Mouse (Mus musculus) activated CD4-positive, CD25-positive, alpha-beta regulatory T cell, adult 4 months (primary cell): ENCODE measurements around the gene Oas2. TPM values are rescaled to one million over a fixed set of nuclear protein-coding genes. Genes with fewer than 3 reads are reported as not detected.
"Not testable (repeated sequence)": the region's sequence is repeated elsewhere in the genome, so short reads cannot be mapped to it uniquely, and the experiment has no call there.

Experiments used
- ATAC-seq: one replicate; pipeline ENCODE4 v1.8.0; 2017
- polyA plus RNA-seq, 2 experiments: library from polyadenylated mRNA; unstranded; fragments of 100-300 nt; shearing (Covaris generic); gene quantifications; one replicate each; pipeline ENCODE4 v1.2.1; 2017

The Oas2 gene
- 1 to 10 TPM; 1.9 to 2.5 TPM for polyA plus RNA-seq

GRCm38 (mm10) chr5:120749688-120750087 lies at the start of gene Oas2:
TSS of gene Oas2 (minus strand) at chr5:120749853.
- ATAC-seq: no peak

- ATAC-seq: not testable (repeated sequence)
Measured at GRCm38 (mm10) chr5:120798943-120799342, 49.3 kb upstream of the Oas2 start.

GRCm38 (mm10) chr5:120798147-120798546 lies 48.5 kb upstream of the Oas2 start:
- not testable (repeated sequence) for ATAC-seq

- not testable (repeated sequence) for ATAC-seq
Measured at GRCm38 (mm10) chr5:120795480-120796034, 45.9 kb upstream of the Oas2 start, which contains the start of gene Oas1e. TSS of gene Oas1e (minus strand) at chr5:120795530.

DNA sequence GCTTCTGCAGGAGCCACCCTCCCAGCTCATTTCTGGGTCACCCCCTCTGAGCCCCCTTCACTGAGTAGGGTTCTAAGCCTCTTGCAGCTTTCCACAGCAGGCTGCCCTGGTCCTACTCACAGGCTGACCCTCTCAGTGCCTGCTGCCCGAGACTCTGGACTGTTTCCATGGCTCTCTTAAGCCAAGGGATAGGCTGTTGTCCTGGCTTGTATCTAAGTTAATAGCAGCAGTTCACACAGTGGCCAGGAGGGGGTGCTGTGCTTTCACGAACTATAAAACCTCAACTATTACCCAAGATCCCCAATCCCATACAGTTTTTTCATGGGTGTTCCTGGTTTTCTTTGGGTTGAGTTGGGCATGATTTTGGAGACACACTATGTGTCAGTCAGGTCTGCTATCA lies 43.4 kb upstream of the Oas2 start:
- no peak for ATAC-seq

DNA sequence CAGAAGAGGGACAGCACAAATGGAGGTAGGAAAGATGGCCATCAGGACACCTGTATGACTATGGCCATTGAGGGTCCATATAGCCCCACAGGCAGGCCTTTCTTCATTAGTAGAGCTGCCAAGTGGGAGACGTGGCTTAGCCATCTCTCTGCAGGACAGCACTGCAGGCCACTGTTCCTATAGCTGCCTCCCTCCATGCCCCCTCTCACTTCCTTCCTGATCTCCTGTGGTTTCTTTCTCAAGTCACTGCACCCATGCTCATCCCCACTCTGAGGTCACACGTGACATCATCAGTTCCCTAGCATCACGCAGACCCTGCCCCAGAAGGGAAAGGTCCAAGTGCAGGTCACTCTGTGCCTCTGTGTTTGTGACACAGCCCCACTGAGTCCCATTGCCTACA lies 37.4 kb upstream of the Oas2 start:
- no peak for ATAC-seq

- ATAC-seq: no peak
Measured at GRCm38 (mm10) chr5:120782446-120782845, 32.8 kb upstream of the Oas2 start.

DNA sequence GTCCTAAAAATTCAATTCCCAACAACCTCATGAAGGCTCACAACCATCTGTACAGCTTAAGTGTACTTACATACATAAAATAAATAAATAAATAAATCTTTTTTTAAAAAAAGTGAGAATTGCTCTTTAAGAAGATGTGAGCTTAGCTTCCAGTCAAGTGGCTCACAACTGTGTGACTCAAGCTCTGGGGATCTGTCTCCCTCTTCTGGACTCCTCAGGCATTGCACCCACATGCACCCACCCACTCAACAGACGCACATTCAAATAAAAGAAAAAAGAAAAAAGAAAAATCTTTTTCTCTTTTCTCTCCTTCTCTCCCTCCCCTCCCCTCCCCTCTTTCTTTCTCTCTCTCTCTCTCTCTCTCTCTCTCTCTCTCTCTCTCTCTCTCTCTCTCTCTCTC lies 32.0 kb upstream of the Oas2 start:
- ATAC-seq: no peak

DNA sequence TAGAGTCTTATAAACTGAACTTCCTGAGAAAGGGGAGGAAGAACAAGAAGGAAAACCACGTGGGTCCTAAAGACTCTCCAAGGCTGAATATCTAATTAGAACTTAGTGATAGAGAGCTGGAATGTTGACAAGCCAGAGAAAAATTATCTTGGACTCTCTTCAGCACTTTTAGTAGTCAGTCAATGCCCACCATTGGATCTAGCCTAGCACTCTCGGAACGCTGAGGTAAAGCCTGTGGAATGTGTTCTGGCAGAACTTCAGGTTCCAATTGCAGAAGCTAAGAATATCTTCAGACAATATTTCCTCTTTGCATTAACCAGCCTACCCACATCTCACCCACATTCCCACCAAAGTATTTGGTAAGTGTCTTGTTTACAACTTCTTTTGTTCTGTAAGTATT lies 30.3 kb upstream of the Oas2 start:
- ATAC-seq: no peak

DNA sequence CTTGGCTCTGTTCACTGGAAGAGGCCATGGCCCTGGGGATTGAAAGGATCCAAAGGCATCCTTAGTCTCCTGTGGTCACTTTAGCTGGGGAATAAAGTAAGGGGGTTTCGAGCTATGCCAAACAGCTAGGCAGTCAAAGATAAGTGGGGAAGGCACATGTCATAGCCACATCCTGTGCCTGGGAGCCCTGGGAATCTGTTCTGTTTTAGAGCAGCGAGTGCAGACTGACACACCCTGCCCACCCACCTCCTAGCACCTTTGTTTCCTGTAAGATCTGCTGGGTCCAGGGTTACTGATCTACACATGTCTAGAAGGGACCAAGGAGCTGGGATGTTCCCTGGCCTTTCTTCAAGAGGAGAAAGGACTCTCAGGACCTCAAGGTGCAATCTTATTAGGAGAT lies 29.3 kb upstream of the Oas2 start:
- no peak for ATAC-seq

- peak; percentile 28 for ATAC-seq
Measured at GRCm38 (mm10) chr5:120777478-120777877, 27.8 kb upstream of the Oas2 start, which contains the start of gene Oas3. TSS of gene Oas3 (minus strand) at chr5:120777661.

GRCm38 (mm10) chr5:120776801-120777200 lies 27.1 kb upstream of the Oas2 start:
- ATAC-seq: no peak

DNA sequence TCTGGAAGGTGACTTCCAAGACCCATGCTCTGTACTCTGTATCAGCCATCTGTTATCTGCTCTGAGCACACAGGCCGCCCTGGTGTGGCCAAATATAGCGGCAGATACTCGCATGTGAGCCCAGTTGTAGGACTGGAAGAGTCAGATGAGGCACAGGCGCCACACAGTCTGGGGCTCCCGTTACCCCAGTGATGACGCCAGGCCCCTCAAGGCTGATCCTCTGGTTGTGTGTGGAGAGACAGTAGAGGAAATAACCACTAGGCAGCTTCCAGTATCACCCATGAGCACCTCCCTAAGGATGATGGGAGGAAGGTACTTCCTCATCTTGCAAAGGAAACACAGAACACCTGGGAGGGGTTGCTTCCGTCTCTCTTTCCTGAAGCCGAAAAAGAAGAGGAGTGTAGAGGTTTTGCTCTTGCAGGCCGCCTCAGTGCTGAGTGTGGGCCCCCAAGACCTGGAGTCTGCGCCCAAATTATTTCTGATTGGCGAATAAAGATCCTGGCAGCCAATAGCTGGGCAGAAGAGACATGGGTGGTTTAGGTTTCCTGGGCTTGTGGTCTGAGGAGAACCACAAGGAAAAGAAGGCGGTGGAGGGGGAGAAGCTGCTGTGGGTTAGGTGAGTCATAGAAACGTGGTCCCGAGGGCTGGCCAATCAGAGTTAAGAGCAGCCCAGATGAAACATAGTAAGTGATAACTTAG lies 25.8 kb upstream of the Oas2 start:
- ATAC-seq: peak; percentile 80

GRCm38 (mm10) chr5:120769396-120769795 lies 19.7 kb upstream of the Oas2 start:
- no peak for ATAC-seq

- no peak for ATAC-seq
Measured at GRCm38 (mm10) chr5:120765010-120765409, 15.4 kb upstream of the Oas2 start.

DNA sequence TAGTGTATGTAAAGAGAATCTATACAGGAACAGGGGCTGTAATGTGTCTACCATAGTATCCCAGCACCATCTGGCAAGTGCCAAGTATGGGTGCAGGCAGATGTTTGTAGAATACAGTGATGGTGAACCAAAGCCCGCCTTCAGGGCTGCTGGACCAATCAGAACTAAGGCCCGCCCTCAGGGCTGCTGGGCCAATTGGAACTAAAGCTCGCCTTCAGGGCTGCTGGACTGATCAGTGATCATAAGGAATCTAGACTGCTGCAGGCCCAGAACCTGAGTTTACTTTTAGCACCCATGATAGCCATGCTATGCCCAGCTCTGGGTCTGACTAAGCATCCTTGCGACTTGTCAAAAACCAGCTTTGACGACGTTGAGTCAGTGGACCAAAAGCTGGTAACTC lies 12.2 kb upstream of the Oas2 start:
- ATAC-seq: no peak

DNA sequence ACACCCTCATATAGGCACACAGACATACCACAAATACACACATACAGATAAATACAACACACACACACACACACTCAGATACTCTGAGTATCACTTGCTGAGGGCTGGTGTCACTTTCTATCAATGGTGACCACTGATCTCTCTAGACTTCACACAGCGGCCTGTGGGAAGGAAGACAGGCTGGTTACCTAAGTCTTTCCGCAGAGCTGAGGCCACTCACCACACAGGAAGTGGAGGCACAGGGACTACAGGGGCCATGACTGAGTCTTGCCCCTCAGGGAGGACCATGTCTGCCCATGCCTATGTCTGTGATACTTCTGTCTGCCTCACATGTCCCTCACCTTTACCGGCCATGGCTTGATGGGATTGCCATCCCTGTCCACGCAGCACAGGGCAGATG lies 4.6 kb upstream of the Oas2 start:
- ATAC-seq: no peak

DNA sequence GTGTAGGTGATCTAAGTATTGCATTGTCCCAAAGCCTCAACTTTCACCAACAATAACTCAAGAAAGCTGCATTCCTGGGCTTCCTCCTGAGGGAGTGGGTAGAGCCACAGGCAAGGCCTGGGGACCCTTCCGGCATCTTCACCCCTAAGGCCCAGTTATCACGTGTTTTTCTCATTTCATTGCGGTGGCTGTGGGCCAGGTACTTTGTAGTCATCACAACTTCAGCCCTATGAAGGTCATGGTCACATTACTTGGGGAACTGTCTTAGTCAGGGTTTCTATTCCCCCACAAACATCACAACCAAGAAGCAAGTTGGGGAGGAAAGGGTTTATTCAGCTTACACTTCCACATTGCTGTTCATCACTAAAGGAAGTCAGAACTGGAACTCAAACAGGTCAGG lies 3.1 kb upstream of the Oas2 start:
- ATAC-seq: no peak

- no peak for ATAC-seq
Measured at GRCm38 (mm10) chr5:120751206-120751605, 1.6 kb upstream of the Oas2 start.

GRCm38 (mm10) chr5:120746451-120746850 lies 3.2 kb downstream of the Oas2 start:
- no peak for ATAC-seq

GRCm38 (mm10) chr5:120742125-120742524 lies 7.5 kb downstream of the Oas2 start:
- ATAC-seq: no peak

DNA sequence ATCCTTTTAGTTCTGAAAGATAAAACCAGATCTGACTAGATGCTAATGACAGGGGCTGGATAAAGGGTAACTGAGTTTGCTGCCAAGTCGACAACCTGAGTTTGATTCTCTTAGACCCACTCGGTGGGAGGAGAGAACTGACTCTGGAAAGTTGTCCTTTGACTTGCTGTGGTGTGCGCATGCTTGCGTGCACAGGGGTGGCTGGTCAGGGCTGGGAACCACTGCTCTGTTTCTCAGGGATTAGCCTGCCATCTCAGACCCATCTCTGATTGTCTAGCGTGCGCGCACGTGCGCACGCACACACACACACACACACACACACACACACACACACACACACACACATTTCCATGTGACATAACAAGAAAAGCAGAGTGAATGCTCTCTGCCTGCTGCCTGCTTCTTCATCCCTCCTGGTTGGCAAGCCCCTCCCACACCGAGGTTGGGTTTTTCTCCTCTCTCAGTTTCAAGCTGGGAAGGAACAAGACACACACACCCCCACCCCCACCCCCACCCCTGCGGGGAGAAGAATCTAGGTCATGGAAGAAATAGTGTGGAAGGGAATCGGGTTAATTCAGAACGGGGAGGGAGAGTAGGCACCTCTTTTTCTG lies 15.2 kb downstream of the Oas2 start:
- ATAC-seq: no peak

- ATAC-seq: no peak
Measured at GRCm38 (mm10) chr5:120733696-120734095, 16.0 kb downstream of the Oas2 start.

- ATAC-seq: no peak
Measured at GRCm38 (mm10) chr5:120732740-120733139, 16.9 kb downstream of the Oas2 start.
